Mouse (Mus musculus) ovary, postnatal 36 days (tissue): ENCODE data around the gene Apbb2.
"Not testable (repeated sequence)": the region's sequence is repeated elsewhere in the genome, so short reads cannot be mapped to it uniquely, and the experiment has no call there.

Experiments
- DNase-seq: peaks from one replicate; pipeline ENCODE4 v3.0.0; 2022; ENCODE audit warnings: low spot score, mixed read lengths

Apbb2 gene

GRCm38 (mm10) chr5:66296116-66296515, 322.5 kb downstream of the Apbb2 start:
- no peak for DNase-seq

- no peak for DNase-seq
Observed at GRCm38 (mm10) chr5:66294952-66295351, 323.6 kb downstream of the Apbb2 start.

GRCm38 (mm10) chr5:66294106-66294625, 324.4 kb downstream of the Apbb2 start:
- no peak for DNase-seq

- no peak for DNase-seq
Observed at GRCm38 (mm10) chr5:66280742-66281141, 337.8 kb downstream of the Apbb2 start.

GRCm38 (mm10) chr5:66279650-66280049, 338.9 kb downstream of the Apbb2 start:
- DNase-seq, result no peak

GRCm38 (mm10) chr5:66274417-66274816, 344.2 kb downstream of the Apbb2 start:
- DNase-seq, result no peak

- no peak for DNase-seq
Observed at GRCm38 (mm10) chr5:66271141-66271540, 347.4 kb downstream of the Apbb2 start.

- DNase-seq, result no peak
Observed at GRCm38 (mm10) chr5:66269616-66270015, 349.0 kb downstream of the Apbb2 start.

- no peak for DNase-seq
Observed at GRCm38 (mm10) chr5:66263398-66263797, 355.2 kb downstream of the Apbb2 start.

- no peak for DNase-seq
Observed at GRCm38 (mm10) chr5:66262475-66262874, 356.1 kb downstream of the Apbb2 start.

- peak; percentile 83 for DNase-seq
Observed at GRCm38 (mm10) chr5:66259756-66260448, 358.7 kb downstream of the Apbb2 start, which contains the start of gene Nsun7. TSS of gene Nsun7 (plus strand) at chr5:66259897.

- not testable (repeated sequence) for DNase-seq
Observed at GRCm38 (mm10) chr5:66259431-66259755, 359.2 kb downstream of the Apbb2 start.

GRCm38 (mm10) chr5:66259000-66259399, 359.6 kb downstream of the Apbb2 start:
- DNase-seq, result no peak

GRCm38 (mm10) chr5:66255044-66255443, 363.5 kb downstream of the Apbb2 start:
- DNase-seq, result no peak

- no peak for DNase-seq
Observed at GRCm38 (mm10) chr5:66253219-66253618, 365.4 kb downstream of the Apbb2 start.
